Mouse (Mus musculus) CD8-positive naive resting alpha-beta T cell, adult 2 months (primary cell): ENCODE measurements around the gene Afm.
A peak's percentile ranks its signal among the peaks of the same experiment; 100 is the strongest.

Source experiments
- DNase-seq, 2 experiments: peaks; one replicate each; pipeline ENCODE4 v3.0.0; 2022; ENCODE audit warnings: low read depth in 2 of 2, low spot score in 2 of 2

The Afm gene

DNA sequence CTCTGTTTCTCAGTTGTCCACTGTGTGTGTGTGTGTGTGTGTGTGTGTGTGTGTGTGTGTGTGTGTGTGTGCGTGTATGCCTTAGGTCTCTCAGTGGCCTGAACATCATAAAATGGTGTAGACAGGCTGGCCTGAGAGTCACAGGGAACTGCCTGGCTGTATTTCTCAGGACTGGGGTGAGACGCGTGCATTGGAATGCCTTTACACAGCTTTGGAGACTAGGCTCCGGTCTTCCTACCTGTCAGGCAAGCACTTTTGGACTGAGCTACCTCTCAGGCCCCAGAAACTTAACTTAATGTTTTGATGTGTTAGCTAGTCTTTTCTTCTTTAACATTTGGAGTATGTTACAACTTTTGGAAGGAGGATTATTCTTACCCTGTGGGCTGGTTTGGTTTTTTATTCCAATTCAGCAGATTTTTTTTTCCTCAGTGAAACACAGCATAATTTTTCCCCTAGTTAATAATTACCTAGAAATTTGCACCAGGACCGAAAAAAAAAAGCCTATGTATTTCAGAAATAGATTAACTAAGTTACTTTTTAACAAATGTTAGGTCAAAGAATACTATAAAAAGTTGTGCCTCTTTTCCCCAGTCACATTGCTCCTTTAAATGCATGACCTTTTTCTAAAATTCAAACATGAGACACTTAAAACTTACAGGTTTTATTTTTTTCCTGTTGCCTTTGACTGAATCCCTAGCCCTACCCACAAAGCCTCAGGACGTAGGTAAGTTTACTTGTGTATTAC, at the start of gene Afm:
Afm (plus strand) TSS at position 577 of the 745 bp plus-strand sequence.
- DNase-seq = no peak

DNA sequence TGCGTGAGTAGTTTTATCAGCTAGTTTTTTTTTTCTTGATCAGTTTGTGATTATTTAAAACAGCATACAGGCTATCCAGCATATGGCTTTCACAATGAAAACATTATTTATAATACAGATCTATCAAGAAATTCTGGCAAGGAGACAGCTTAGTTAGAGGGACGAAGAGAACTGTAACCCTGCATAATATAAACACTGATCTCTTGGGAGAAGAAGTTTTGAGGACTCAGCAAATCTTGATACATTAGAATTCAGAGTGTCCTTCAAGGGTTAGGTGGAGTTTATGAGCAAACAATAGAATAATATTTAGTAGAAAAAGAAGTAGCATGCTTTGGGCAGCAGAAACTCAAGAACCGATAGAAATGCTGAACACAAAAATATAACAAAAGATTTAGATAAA, 47.9 kb upstream of the Afm start:
- no peak for DNase-seq

- DNase-seq = no peak
Measured at GRCm38 (mm10) chr5:90473902-90474301, 44.8 kb upstream of the Afm start.

DNA sequence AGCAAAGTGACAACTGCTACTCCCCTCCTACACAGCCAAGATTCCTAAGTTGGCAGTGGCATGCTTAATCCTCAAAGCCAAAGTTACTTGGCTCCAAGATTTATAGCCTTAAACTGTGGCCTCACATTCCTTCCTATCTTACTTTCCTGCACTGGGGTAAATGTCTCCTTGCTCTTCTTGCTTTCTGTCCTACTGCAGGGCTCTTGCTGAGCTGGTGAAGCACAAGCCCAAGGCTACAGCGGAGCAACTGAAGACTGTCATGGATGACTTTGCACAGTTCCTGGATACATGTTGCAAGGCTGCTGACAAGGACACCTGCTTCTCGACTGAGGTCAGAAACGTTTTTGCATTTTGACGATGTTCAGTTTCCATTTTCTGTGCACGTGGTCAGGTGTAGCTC, 44.4 kb upstream of the Afm start:
- DNase-seq = no peak

GRCm38 (mm10) chr5:90476741-90477140, 42.0 kb upstream of the Afm start:
- DNase-seq = no peak

DNA sequence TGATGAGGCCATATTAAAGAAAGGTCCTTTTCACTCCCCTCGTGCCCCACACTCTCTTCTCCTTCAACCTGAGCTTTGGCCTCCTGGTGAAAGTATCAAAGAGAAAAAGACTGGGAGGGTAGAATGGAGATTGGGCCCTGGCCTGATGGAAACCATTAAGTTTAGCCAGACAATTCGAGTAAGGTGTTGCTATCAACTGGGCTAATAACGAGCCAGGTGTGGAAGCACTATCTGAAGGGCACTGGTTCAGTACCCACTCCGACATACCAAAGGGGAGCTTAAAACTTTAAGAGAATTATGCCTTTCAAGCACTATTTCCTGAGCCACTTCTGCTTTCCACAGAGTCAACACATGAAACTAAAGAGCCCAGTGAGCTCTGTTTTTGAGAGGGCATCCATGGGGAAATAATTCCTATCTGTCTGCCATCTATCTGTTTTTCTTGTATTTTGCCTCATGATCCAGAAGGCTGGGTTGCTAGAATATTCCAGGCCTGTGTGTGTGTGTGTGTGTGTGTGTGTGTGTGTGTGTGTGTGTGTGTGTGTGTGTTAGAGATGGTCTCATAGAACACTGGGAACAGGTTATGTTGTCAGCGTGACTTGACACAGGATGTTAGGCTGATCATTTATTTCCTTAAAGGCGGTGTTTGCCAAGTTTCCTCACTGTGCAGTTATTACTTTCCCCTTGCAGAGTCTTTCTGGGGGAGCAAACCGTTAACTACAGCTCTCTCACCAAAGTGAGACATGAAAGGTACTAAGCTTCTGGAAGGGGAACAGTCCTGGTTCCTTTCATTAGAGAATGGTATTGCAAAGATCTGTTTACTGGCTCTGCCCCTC, 41.2 kb upstream of the Afm start:
- DNase-seq = no peak

DNA sequence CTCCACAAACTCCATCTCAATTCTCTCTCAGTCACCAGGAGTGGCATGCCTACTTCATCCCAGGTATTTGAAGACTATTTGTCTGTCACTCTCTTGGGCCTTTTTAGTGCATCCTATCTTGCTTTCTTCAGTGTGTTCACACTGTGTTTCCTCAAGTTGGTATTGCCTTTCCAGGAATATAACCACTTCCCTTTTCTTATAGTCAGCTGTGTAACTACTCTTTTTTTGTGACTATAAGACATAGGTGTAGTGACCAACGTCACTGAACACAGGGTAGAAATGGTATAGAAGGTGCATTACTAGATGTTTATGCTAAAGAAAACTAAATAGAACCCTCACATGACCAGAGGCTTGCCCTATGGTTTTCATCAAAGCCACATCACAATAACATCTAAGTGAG, 39.8 kb upstream of the Afm start:
- DNase-seq = no peak

- no peak for DNase-seq
Measured at GRCm38 (mm10) chr5:90485597-90485996, 33.1 kb upstream of the Afm start.

DNA sequence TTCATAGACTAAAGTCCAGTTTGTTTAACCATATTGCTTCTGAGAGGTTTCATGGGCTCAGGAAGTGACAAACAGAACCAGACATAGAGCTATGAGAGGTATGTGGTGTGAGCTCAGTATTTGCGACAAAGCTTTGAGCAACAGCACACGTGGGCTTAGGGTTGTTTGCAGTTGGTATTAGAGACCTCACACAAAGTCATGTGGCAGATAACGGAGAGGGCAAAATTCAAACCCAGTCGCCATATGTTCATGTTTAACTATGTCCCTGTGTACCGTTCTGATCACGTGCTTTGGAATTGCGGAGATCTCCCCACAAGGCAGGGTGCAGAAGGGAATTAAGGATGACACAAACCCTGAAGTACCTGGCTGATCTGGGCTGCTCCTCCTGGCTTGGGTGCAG, 30.4 kb upstream of the Afm start:
- DNase-seq = no peak

GRCm38 (mm10) chr5:90490518-90490917, 28.2 kb upstream of the Afm start, which contains the start of gene Afp:
TSS of gene Afp (plus strand) at chr5:90490737.
- DNase-seq = no peak

DNA sequence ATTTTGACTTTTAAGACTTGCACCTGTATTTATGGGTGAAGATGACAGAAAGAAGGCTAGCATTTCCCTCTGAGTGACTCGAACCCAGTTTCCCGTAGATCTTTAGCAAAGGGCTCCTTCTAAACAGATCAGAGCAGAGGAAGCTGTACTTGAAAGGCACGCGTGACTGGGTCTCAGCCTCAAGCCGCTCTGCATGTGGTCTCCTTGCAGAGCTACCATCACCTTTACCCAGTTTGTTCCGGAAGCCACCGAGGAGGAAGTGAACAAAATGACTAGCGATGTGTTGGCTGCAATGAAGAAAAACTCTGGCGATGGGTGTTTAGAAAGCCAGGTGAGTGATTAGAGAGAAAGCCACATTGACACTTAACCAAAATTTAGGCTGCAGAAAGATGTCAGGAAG, 26.3 kb upstream of the Afm start:
- peak; percentile 35 to 52 for DNase-seq

- DNase-seq = no peak
Measured at GRCm38 (mm10) chr5:90494308-90494707, 24.4 kb upstream of the Afm start.

GRCm38 (mm10) chr5:90499509-90499908, 19.2 kb upstream of the Afm start:
- DNase-seq = no peak

DNA sequence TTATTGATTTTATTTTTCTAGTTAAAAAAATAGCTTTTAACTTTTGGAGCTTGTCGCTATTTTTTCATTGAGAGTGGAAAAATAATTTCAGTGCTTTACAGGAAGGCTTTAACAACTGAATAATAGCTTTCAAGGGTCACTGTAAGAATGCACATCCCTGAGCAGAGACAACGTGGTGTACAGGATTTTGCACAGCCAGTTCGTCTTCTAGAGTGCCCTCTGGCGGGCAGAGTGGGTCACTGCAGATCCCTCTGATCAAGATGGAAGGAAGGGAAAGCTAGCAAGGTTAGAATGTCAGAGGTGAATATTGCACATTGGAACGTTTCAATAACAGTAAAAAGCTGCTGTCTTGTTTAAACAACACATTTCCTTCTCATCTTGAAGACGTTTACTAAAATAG, 18.0 kb upstream of the Afm start:
- DNase-seq = peak; percentile 62 to 71

- no peak for DNase-seq
Measured at GRCm38 (mm10) chr5:90501752-90502151, 17.0 kb upstream of the Afm start.

GRCm38 (mm10) chr5:90504742-90505141, 14.0 kb upstream of the Afm start:
- DNase-seq = no peak

DNA sequence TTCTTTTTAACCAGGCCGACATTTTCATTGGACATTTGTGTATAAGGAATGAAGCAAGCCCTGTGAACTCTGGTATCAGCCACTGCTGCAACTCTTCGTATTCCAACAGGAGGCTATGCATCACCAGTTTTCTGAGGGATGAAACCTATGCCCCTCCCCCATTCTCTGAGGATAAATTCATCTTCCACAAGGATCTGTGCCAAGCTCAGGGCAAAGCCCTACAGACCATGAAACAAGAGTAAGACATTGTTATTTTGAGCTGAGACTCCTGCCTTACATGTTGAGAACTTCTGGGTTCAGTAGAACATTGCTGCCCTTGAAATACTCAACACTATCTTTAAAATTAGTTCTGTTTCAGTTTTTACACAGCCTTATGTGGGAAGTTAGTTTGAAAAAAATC, 12.2 kb upstream of the Afm start:
- DNase-seq = no peak

- DNase-seq = no peak
Measured at GRCm38 (mm10) chr5:90507411-90507949, 11.3 kb upstream of the Afm start.

- no peak for DNase-seq
Measured at GRCm38 (mm10) chr5:90509828-90510592, 8.7 kb upstream of the Afm start.

GRCm38 (mm10) chr5:90512288-90512955, 6.3 kb upstream of the Afm start:
- DNase-seq = no peak

DNA sequence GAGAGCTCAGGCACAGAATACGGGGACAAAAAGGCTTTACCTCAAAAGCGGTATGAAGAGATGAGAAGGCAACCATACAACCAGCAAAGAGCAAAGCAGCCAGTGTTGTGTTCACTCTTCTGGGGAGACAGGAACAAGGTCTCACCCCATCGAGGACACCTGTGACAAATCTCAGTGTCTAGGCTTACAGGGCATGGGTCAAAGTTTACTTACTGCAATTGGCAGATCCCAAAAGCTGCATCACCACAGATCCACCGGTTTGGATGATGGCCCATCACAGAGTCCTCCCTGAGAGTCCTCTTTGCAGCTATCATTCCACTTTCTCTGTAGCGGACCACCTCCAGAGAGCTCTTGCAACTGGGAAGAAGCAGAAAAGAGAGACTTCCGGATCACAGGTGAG, 3.2 kb upstream of the Afm start:
- DNase-seq = no peak
